Mouse (Mus musculus) hindbrain, postnatal 0 days (tissue): ENCODE measurements around the gene Znrd1. TPM values are rescaled to one million over a fixed set of nuclear protein-coding genes. Genes with fewer than 3 reads are reported as not detected.

Source experiments
- ATAC-seq: fragments of 200-750 bp; cut with Nextera tagmentation; 2 replicates; pipeline ENCODE4 v1.8.0; 2017; ENCODE audit warnings: mild to moderate bottlenecking, moderate TSS enrichment, moderate library complexity
- DNase-seq: peaks from one replicate; pipeline ENCODE4 v3.0.0-alpha.2; 2015; ENCODE audit warnings: low spot score
- H3K27ac ChIP-seq: fragments of 300-500 bp; sonication (generic); 2 replicates; pipeline ENCODE4 v1.5.1; 2014; ENCODE audit warnings: mild to moderate bottlenecking
- H3K27me3 ChIP-seq: fragments of 300-500 bp; sonication (generic); 2 replicates; pipeline ENCODE4 v1.6.1; 2014; ENCODE audit warnings: low read length, mixed read lengths; ENCODE audit not compliant: insufficient read depth
- H3K36me3 ChIP-seq: fragments of 300-500 bp; sonication (generic); 2 replicates; pipeline ENCODE4 v1.6.1; 2014; ENCODE audit warnings: low read length, mixed read lengths; ENCODE audit not compliant: insufficient read depth
- H3K4me1 ChIP-seq: fragments of 300-500 bp; sonication (generic); 2 replicates; pipeline ENCODE4 v1.6.1; 2014; ENCODE audit warnings: antibody characterized with exemption, low read length, mixed read lengths; ENCODE audit not compliant: insufficient read depth
- H3K4me2 ChIP-seq: fragments of 300-500 bp; sonication (generic); 2 replicates; pipeline ENCODE4 v1.6.1; 2014; ENCODE audit warnings: low read depth, mild to moderate bottlenecking, low read length, moderate library complexity, mixed read lengths
- H3K4me3 ChIP-seq: fragments of 300-500 bp; sonication (generic); 2 replicates; pipeline ENCODE4 v1.5.1; 2014; ENCODE audit warnings: low read length
- H3K9ac ChIP-seq: fragments of 300-500 bp; sonication (generic); replicated peaks from 2 replicates; pipeline ENCODE4 v1.6.1; 2014; ENCODE audit warnings: mild to moderate bottlenecking, low read length, moderate library complexity, mixed read lengths
- H3K9me3 ChIP-seq: fragments of 300-500 bp; sonication (generic); 2 replicates; pipeline ENCODE4 v1.6.1; 2016; ENCODE audit warnings: low read length, mixed read lengths
- CTCF ChIP-seq: IDR thresholded peaks from 2 replicates; pipeline ENCODE4 v1.5.1; 2016; ENCODE audit warnings: antibody characterized with exemption, control low read depth, low read depth
- WGBS: fragments of 180-500 bp; shearing (Covaris S2); extraction: QIAGEN DNeasy Blood & Tissue Kit; methylation state at CpG from one replicate; pipeline ENCODE4 v1.1.7; 2014; 5-methylcytosine and 5-hydroxymethylcytosine counted together
- polyA plus RNA-seq: library from polyadenylated mRNA; unstranded; fragments of >200 nt; fragmentation: Nextera tagmentation; extraction: Ambion mirVana; gene quantifications from 2 replicates; pipeline ENCODE4 v1.2.1, GENCODE M21; 2015
- total RNA-seq: library from RNA; depleted of rRNA; stranded (reverse); fragments of >200 nt; gene quantifications from 2 replicates; pipeline ENCODE4 v1.2.3, GENCODE M21; 2014

Gene Znrd1
- total and polyA plus RNA-seq, 2 experiments from 2014 or later, result 45.0 to 49.3 TPM

GRCm38 (mm10) chr17:36927496-36928120, 30.8 kb downstream of the Znrd1 start:
- Histone ChIP-seq H3K4me2 (no peak overlapping the region), H3K36me3 (no peaks in the 10 kb centered on the region), H3K9me3 (no peaks in the 10 kb centered on the region), H3K27me3 (no peaks in the 10 kb centered on the region), H3K4me1 (no peaks in the 10 kb centered on the region), H3K27ac (no peak overlapping the region), H3K9ac (no peak overlapping the region), H3K4me3 (no peak overlapping the region)
- no peak for TF ChIP-seq CTCF
- WGBS, result 69% methylated on average over 10 of the region's 10 CpGs
- no peak for DNase-seq
- no peak for ATAC-seq

DNA sequence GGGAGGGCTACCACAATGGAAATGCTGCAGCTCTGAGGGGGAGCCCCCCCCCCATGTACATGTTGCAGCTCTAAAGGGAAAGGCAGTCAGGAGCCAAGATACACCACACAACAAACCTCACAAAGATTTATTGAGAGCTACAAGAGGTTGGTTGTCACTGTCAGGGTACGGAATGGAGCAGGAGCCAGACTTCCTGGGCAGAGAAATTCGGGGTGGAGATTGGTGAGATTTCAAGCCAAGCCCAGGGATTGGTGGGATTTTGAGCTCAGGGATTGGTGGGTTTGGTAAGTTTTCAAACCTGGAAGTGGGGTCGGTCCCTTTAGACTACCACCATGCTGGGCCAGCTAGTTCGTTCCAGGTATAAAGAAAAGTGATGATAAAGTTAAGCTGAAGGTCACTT, 34.9 kb downstream of the Znrd1 start:
- TF ChIP-seq CTCF, result no peak
- WGBS, result 66% methylated on average over 4 of the region's 4 CpGs
- no peak overlapping the region for H3K4me3 ChIP-seq
- no peaks in the 10 kb centered on the region for H3K9me3 ChIP-seq
- DNase-seq, result no peak
- H3K27me3 ChIP-seq, result no peaks in the 10 kb centered on the region
- no peak for ATAC-seq
- H3K4me1 ChIP-seq, result no peaks in the 10 kb centered on the region
- no peak overlapping the region for H3K4me2 ChIP-seq
- H3K36me3 ChIP-seq, result no peaks in the 10 kb centered on the region
- H3K9ac ChIP-seq, result no peak overlapping the region
- H3K27ac ChIP-seq, result no peak overlapping the region

- H3K4me2 ChIP-seq, result no peak overlapping the region
- H3K36me3 ChIP-seq, result no peaks in the 10 kb centered on the region
- 87% methylated on average over 4 of the region's 4 CpGs for WGBS
- no peaks in the 10 kb centered on the region for H3K9me3 ChIP-seq
- no peak overlapping the region for H3K9ac ChIP-seq
- H3K4me3 ChIP-seq, result no peak overlapping the region
- ATAC-seq, result no peak
- no peak for DNase-seq
- H3K4me1 ChIP-seq, result no peaks in the 10 kb centered on the region
- no peak overlapping the region for H3K27ac ChIP-seq
- TF ChIP-seq CTCF, result no peak
- no peaks in the 10 kb centered on the region for H3K27me3 ChIP-seq
Measured at GRCm38 (mm10) chr17:36922715-36923114, 35.6 kb downstream of the Znrd1 start.

DNA sequence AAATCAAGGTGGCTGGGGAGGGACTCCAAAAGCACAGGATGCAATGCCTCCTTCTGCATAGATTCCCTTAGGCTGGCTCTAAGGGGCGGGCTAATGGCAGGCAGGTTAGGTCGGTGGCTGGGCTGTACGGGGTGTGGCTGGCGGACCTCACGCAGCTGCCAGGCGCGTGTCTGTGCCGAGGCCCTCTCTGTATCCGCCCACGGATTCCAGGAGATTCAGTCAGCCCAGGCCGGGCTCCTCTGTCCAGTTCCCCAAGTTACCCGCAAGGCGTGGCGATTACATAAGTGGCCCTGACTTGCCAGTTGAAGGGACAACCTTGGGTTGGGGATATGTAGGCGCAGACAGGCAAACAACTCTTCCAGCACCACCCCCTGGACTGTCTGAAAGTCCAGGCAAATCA, 38.1 kb downstream of the Znrd1 start:
- no peak for TF ChIP-seq CTCF
- Histone ChIP-seq H3K4me2 (no peak overlapping the region), H3K4me1 (no peaks in the 10 kb centered on the region), H3K4me3 (no peak overlapping the region), H3K36me3 (no peaks in the 10 kb centered on the region), H3K9ac (no peak overlapping the region), H3K27ac (no peak overlapping the region), H3K27me3 (no peaks in the 10 kb centered on the region), H3K9me3 (no peaks in the 10 kb centered on the region)
- WGBS, result 53% methylated on average over 15 of the region's 15 CpGs
- no peak for DNase-seq
- no peak for ATAC-seq

DNA sequence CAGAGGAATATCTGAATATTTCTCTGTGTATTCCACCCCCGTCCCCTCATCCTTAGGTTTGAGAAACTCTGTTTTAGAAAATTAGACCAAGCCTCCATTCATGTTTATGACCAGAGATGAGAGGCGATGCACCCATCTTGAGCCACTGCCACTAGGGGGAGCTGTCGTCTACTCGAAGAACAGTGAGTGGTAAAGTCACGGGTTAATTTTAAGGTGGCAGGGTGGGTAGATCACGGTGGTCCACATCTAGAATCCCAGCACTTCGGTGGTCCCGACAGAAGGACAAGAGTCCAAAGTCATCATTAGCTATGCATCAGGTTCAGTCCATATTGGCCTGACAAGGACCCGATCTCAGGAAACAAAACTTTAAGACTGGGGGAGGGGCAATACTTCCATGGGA, 43.3 kb downstream of the Znrd1 start:
- no peaks in the 10 kb centered on the region for H3K4me1 ChIP-seq
- DNase-seq (peak; percentile 66), ATAC-seq (no peak; the same call in 1 of the 2 replicates)
- no peak overlapping the region for H3K4me2 ChIP-seq
- H3K27me3 ChIP-seq, result no peaks in the 10 kb centered on the region
- peak; percentile 81 for TF ChIP-seq CTCF
- H3K36me3 ChIP-seq, result no peaks in the 10 kb centered on the region
- WGBS, result 14% methylated on average over 9 of the region's 9 CpGs
- H3K27ac ChIP-seq, result no peak overlapping the region
- H3K9me3 ChIP-seq, result no peaks in the 10 kb centered on the region
- no peak overlapping the region for H3K4me3 ChIP-seq
- H3K9ac ChIP-seq, result no peak overlapping the region

DNA sequence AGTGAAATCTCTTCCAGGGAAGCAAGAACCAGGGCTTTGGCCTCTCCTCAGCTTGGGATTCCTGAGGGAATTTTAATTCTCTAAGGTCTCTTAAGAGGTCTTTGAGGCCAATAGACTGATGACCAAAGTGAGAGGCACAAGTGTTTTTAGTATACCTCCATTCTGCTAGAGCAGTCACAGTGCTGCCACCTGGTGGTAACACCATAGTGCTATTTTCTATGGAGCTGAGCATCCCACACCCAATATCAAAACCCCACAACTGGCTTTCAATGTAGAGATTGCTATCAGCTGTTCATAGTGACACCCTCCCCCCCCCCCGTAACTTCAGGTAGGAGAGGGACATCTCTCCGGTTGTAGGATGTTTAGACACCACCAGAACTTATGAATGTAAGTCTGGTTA, 44.3 kb downstream of the Znrd1 start:
- Histone ChIP-seq H3K4me2 (no peak overlapping the region), H3K4me3 (no peak overlapping the region), H3K9me3 (no peaks in the 10 kb centered on the region), H3K36me3 (no peaks in the 10 kb centered on the region), H3K4me1 (no peaks in the 10 kb centered on the region), H3K27ac (no peak overlapping the region), H3K9ac (no peak overlapping the region), H3K27me3 (no peaks in the 10 kb centered on the region)
- DNase-seq (peak; percentile 82), ATAC-seq (no peak)
- WGBS, result 12% methylated on average over 2 of the region's 2 CpGs
- peak; percentile 79 for TF ChIP-seq CTCF

DNA sequence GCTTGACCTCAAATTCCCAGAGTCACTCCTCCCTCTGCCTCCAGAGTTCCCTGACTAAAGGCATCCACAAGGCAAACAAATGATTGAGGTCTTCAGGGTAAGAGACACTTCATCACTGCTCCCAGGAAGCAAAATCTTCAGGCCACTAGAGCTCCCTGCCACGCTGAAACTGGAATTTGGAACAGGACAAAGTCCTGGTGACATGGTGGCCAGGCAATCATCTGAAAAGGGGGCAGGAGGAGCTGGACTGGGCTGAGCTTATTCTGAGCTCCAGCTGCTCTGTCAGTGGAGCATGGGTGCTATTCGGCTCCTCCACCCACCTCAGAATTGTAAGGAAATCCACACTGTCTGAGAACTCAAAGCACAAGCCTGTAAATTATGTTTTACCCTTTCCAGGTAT, 46.3 kb downstream of the Znrd1 start:
- no peak for DNase-seq
- no peaks in the 10 kb centered on the region for H3K9me3 ChIP-seq
- H3K4me1 ChIP-seq, result no peaks in the 10 kb centered on the region
- no peak for ATAC-seq
- H3K4me3 ChIP-seq, result no peak overlapping the region
- H3K9ac ChIP-seq, result no peak overlapping the region
- no peaks in the 10 kb centered on the region for H3K36me3 ChIP-seq
- WGBS, result 66% methylated on average over 2 of the region's 2 CpGs
- no peak overlapping the region for H3K27ac ChIP-seq
- no peak for TF ChIP-seq CTCF
- H3K4me2 ChIP-seq, result no peak overlapping the region
- no peaks in the 10 kb centered on the region for H3K27me3 ChIP-seq
